Comparison of ENCODE assay signal across 8 mouse cellular contexts in the genomic region with DNA sequence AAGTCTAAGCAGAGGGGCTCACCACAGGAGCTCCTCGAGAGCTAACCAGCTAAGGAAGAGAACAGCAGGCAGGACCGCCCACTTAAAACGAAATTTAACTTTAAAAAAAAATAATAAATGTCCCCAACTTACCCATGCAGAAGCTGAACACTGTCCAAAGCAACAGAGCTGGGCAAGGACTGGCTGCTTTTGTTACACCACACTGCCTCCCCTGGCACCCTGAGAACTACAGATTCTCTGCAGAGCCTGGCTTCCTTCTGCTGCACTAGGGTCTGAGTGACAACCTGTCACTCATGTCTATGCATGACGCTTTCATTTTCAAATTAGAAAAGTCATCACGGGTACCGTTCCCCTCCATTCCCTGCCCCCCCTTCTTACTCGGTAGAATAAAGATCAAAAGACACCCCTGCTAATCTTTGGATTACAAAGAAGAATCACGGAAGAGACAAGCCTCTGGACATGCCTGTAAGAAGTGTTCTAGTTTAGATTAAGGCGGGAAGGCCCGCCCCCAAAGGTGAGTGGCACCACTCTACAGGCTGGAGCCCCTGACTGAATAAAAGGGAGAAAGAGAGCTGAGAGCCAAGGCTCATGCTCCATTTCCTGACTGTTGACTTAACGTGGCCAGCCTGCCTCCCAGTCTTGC. TPM values are rescaled to one million over a fixed set of nuclear protein-coding genes. Genes with fewer than 3 reads are reported as not detected.
DNase-seq lines count a peak whose midpoint lies in the region; ATAC-seq and TF ChIP-seq lines count a peak whose summit lies in the region.

No protein-coding gene starts in this region.

- no peaks in the 10 kb centered on the region for H3K9me3 ChIP-seq in heart, embryonic 15.5 days (replicated peaks)
- no peaks in the 10 kb centered on the region for H3K9me3 ChIP-seq in forebrain, embryonic 10.5 days
- no peaks in the 10 kb centered on the region for H3K9me3 ChIP-seq in liver, embryonic 15.5 days (replicated peaks)
- H3K9me3 ChIP-seq in heart, embryonic 10.5 days: no peaks in the 10 kb centered on the region

- H3K4me3 ChIP-seq in heart, embryonic 15.5 days: 0 out of 2 replicates have a peak overlapping the region, but pooled peaks have one; percentile 79
- no peak overlapping the region for H3K4me3 ChIP-seq in heart, adult 2 months
- H3K4me3 ChIP-seq in forebrain, embryonic 10.5 days: peak overlapping the region; percentile 70
- peak overlapping the region; percentile 72 for H3K4me3 ChIP-seq in liver, embryonic 15.5 days (replicated peaks)
- no peak overlapping the region for H3K4me3 ChIP-seq in heart, embryonic 10.5 days

- H3K79me2 ChIP-seq in heart, adult 2 months (replicated peaks; ENCODE audit: control insufficient read depth, insufficient read depth, low read length): no peaks in the 10 kb centered on the region

- intact Hi-C loops in heart, adult 2 months (cut with DNase I): loop anchor here (5.0 kb wide), 1 partner anchor 240 kb away; no protein-coding TSS in a partner anchor

- no peak for TF ChIP-seq POLR2A in heart, adult 2 months (IDR thresholded peaks at IDR 0.05; ENCODE audit: insufficient read depth, low read depth, low read length)

- TF ChIP-seq EP300 in heart, adult 2 months (IDR thresholded peaks at IDR 0.05; ENCODE audit: insufficient read depth, low read depth, low read length): no peak

- no peak overlapping the region for H3K27ac ChIP-seq in heart, embryonic 15.5 days
- no peak overlapping the region for H3K27ac ChIP-seq in heart, adult 2 months
- H3K27ac ChIP-seq in forebrain, embryonic 10.5 days: no peak overlapping the region
- H3K27ac ChIP-seq in liver, embryonic 15.5 days (replicated peaks): no peak overlapping the region
- no peak overlapping the region for H3K27ac ChIP-seq in heart, embryonic 10.5 days

- 70% methylated on average over 11 of the region's 11 CpGs for WGBS in heart, embryonic 15.5 days
- WGBS in heart, adult 2 months: 72% methylated on average over 11 of the region's 11 CpGs
- WGBS in forebrain, embryonic 10.5 days: 78% methylated on average over 11 of the region's 11 CpGs
- WGBS in liver, embryonic 15.5 days (ENCODE audit: insufficient replicate concordance): 57% methylated on average over 11 of the region's 11 CpGs
- 77% methylated on average over 11 of the region's 11 CpGs for WGBS in heart, embryonic 10.5 days

- no peak for TF ChIP-seq CTCF in heart, adult 2 months (IDR thresholded peaks at IDR 0.05)

- H3K4me2 ChIP-seq in heart, embryonic 15.5 days: peak overlapping the region; percentile 99; the same call in 1 of the 2 replicates
- peak overlapping the region; percentile 97 for H3K4me2 ChIP-seq in liver, embryonic 15.5 days

- H3K36me3 ChIP-seq in heart, embryonic 15.5 days: no peaks in the 10 kb centered on the region
- H3K36me3 ChIP-seq in heart, adult 2 months (ENCODE audit: control insufficient read depth, insufficient read depth, low read length): no peaks in the 10 kb centered on the region
- H3K36me3 ChIP-seq in forebrain, embryonic 10.5 days (replicated peaks): peaks cover 27% of the 10 kb centered on the region
- no peaks in the 10 kb centered on the region for H3K36me3 ChIP-seq in liver, embryonic 15.5 days (replicated peaks)
- H3K36me3 ChIP-seq in heart, embryonic 10.5 days: peaks cover 3% of the 10 kb centered on the region; the same call in 1 of the 2 replicates

- no peak overlapping the region for H3K9ac ChIP-seq in heart, embryonic 15.5 days
- no peak overlapping the region for H3K9ac ChIP-seq in heart, adult 2 months (ENCODE audit: low read depth, low read length)
- H3K9ac ChIP-seq in liver, embryonic 15.5 days: 0 out of 2 replicates have a peak overlapping the region, but pooled peaks have one; percentile 70

- peaks cover 20% of the 10 kb centered on the region for H3K4me1 ChIP-seq in heart, embryonic 15.5 days (replicated peaks)
- H3K4me1 ChIP-seq in heart, adult 2 months (ENCODE audit: control insufficient read depth, insufficient read depth, low read length): peaks cover 6% of the 10 kb centered on the region
- peaks cover 33% of the 10 kb centered on the region for H3K4me1 ChIP-seq in forebrain, embryonic 10.5 days
- peaks cover 35% of the 10 kb centered on the region for H3K4me1 ChIP-seq in liver, embryonic 15.5 days (replicated peaks)
- peaks cover 31% of the 10 kb centered on the region for H3K4me1 ChIP-seq in heart, embryonic 10.5 days

- H3K27me3 ChIP-seq in heart, embryonic 15.5 days: no peaks in the 10 kb centered on the region; the same call in 1 of the 2 replicates
- no peaks in the 10 kb centered on the region for H3K27me3 ChIP-seq in heart, adult 2 months (ENCODE audit: control insufficient read depth, insufficient read depth, low read length)
- H3K27me3 ChIP-seq in forebrain, embryonic 10.5 days (ENCODE audit: poor library complexity, severe bottlenecking): no peaks in the 10 kb centered on the region; the same call in 1 of the 2 replicates
- H3K27me3 ChIP-seq in liver, embryonic 15.5 days: no peaks in the 10 kb centered on the region
- H3K27me3 ChIP-seq in heart, embryonic 10.5 days (ENCODE audit: insufficient read depth, poor library complexity, severe bottlenecking): 0 out of 2 replicates have a peak, but pooled peaks cover 3% of the 10 kb centered on the region

- ATAC-seq in heart, embryonic 15.5 days (replicated peaks; ENCODE audit: insufficient number of reproducible peaks, insufficient read depth, low FRiP score, low read depth): no peak
- peak; percentile 12 for ATAC-seq in CD4-positive, CD25-positive, alpha-beta regulatory T cell, adult 4 months
- no peak for ATAC-seq in liver, embryonic 15.5 days (ENCODE audit: insufficient read depth)

- no peak for DNase-seq in heart, adult 2 months
- no peak for DNase-seq in forebrain, embryonic 10.5 days (ENCODE audit: extremely low spot score, low spot score)
- peak; percentile 49 to 67 for DNase-seq in thymus, postnatal 36 days
- no peak for DNase-seq in lung, postnatal 14 days
- no peak for DNase-seq in heart, embryonic 10.5 days (ENCODE audit: low spot score)

RNA-seq across cellular contexts. Expression of a gene that starts 1.5 kb away (rescaled TPM):
- polyA plus RNA-seq in heart, embryonic 15.5 days (2015; fragmentation: Nextera tagmentation; extraction: Ambion mirVana): 38.1 and 49.9 TPM in 2 replicates
- total RNA-seq in heart, adult 2 months (2021): 10 to 100 TPM in 1 of 2 experiments, 1 to 10 TPM in 1; 9.3 to 10.0 TPM
- 22.6 and 22.8 TPM in 2 replicates for polyA plus RNA-seq in heart, adult 2 months (2012; rRNA removed)
- polyA plus RNA-seq in CD4-positive, CD25-positive, alpha-beta regulatory T cell, adult 4 months (2017; shearing (Covaris generic)): 10 to 100 TPM; 56.6 to 59.4 TPM
- 158 and 162 TPM in 2 replicates for polyA plus RNA-seq in forebrain, embryonic 10.5 days (2016; fragmentation: Nextera tagmentation; extraction: Ambion mirVana)
- 31.5 and 34.0 TPM in 2 replicates for polyA plus RNA-seq in liver, embryonic 15.5 days (2015; fragmentation: Nextera tagmentation; extraction: Ambion mirVana)
- polyA plus RNA-seq in heart, embryonic 10.5 days (2016; fragmentation: Nextera tagmentation; extraction: Ambion mirVana): 49.0 and 60.4 TPM in 2 replicates

RNA-seq across cellular contexts. Expression of a gene that starts 33.8 kb away (rescaled TPM):
- polyA plus RNA-seq in heart, embryonic 15.5 days (2015; fragmentation: Nextera tagmentation; extraction: Ambion mirVana): 1.0 and 1.1 TPM in 2 replicates
- under 1 TPM; 0.44 to 0.77 TPM for total RNA-seq in heart, adult 2 months (2021)
- 0.37 and 0.56 TPM in 2 replicates for polyA plus RNA-seq in heart, adult 2 months (2012; rRNA removed)
- polyA plus RNA-seq in CD4-positive, CD25-positive, alpha-beta regulatory T cell, adult 4 months (2017; shearing (Covaris generic)): not detected
- polyA plus RNA-seq in forebrain, embryonic 10.5 days (2016; fragmentation: Nextera tagmentation; extraction: Ambion mirVana): not detected in 2 replicates
- not detected in 2 replicates for polyA plus RNA-seq in liver, embryonic 15.5 days (2015; fragmentation: Nextera tagmentation; extraction: Ambion mirVana)
- 0.30 and 1.3 TPM in 2 replicates for polyA plus RNA-seq in heart, embryonic 10.5 days (2016; fragmentation: Nextera tagmentation; extraction: Ambion mirVana)

RNA-seq across cellular contexts. Expression of a gene that starts 52.5 kb away (rescaled TPM):
- polyA plus RNA-seq in heart, embryonic 15.5 days (2015; fragmentation: Nextera tagmentation; extraction: Ambion mirVana): 0.03 TPM in 1 of 2 replicates, not detected in the other
- total RNA-seq in heart, adult 2 months (2021): not detected
- 0.03 TPM in 1 of 2 replicates, not detected in the other for polyA plus RNA-seq in heart, adult 2 months (2012; rRNA removed)
- polyA plus RNA-seq in CD4-positive, CD25-positive, alpha-beta regulatory T cell, adult 4 months (2017; shearing (Covaris generic)): not detected
- 0.05 and 0.20 TPM in 2 replicates for polyA plus RNA-seq in forebrain, embryonic 10.5 days (2016; fragmentation: Nextera tagmentation; extraction: Ambion mirVana)
- polyA plus RNA-seq in liver, embryonic 15.5 days (2015; fragmentation: Nextera tagmentation; extraction: Ambion mirVana): not detected in 2 replicates
- polyA plus RNA-seq in heart, embryonic 10.5 days (2016; fragmentation: Nextera tagmentation; extraction: Ambion mirVana): not detected in 2 replicates

Comparison
In these comparisons a context has a peak if more than half of its experiments do, and no peak if none do; other contexts are left out.
1. H3K4me3 ChIP-seq: peak in heart, embryonic 15.5 days (single experiment), forebrain, embryonic 10.5 days (single experiment) and liver, embryonic 15.5 days (single experiment); none in heart, adult 2 months (single experiment) and heart, embryonic 10.5 days (single experiment).
2. DNase-seq: peak in thymus, postnatal 36 days (2 of 2); none in heart, adult 2 months (0 of 2), forebrain, embryonic 10.5 days (single experiment), lung, postnatal 14 days (single experiment) and heart, embryonic 10.5 days (single experiment).